In the genomic region with DNA sequence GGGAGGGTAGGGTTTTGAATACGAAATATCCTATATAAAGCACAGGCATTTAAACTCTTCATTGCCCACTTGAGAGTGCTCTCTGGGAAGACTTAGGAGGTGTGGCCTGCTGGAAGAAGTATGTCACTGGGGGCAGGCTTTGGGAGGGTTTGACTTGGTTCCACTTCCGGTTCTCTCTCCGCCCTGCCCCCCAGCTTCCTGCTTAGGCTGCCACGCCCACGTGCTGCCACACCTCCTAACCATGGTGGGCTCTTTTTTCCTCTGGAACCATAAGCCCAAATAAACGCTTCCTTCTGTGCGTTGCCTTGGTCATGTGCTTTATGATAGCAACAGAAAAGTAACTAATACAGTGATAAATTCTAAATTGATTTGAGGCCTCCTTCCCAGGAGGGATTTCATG, we compare ENCODE assay signal across 19 mouse cellular contexts. TPM values are rescaled to one million over a fixed set of nuclear protein-coding genes. Genes with fewer than 3 reads are reported as not detected.
DNase-seq lines count a peak whose midpoint lies in the region; ATAC-seq and TF ChIP-seq lines count a peak whose summit lies in the region.
"Had no signal": no experiment of that assay in that cellular context is flagged by ENCODE, and none has a peak within 500 bp of the region (broad histone marks: within the 10 kb centered on the region; RNA-seq: fewer than 3 reads in every experiment).

No protein-coding gene starts in this region.

- peak overlapping the region; percentile 77 for H3K27ac ChIP-seq in heart, adult 2 months
- H3K27ac ChIP-seq in midbrain, embryonic 11.5 days (ENCODE audit: low read depth, low read length), result no peak overlapping the region
- no peak overlapping the region for H3K27ac ChIP-seq in midbrain, embryonic 13.5 days
- no peak overlapping the region for H3K27ac ChIP-seq in MEL (ENCODE audit: control insufficient read depth, low read depth, low read length)
- H3K27ac ChIP-seq: kidney, postnatal 0 days; limb, embryonic 15.5 days; midbrain, embryonic 15.5 days; stomach, postnatal 0 days had no signal

- no peak for TF ChIP-seq CTCF in heart, adult 2 months (IDR thresholded peaks at IDR 0.05)
- no peak for TF ChIP-seq CTCF in MEL (IDR thresholded peaks at IDR 0.05 in 2 of 3, conservative IDR thresholded peaks at IDR 0.05 in 1 of 3; ENCODE audit: control insufficient read depth in 1 of 3, insufficient read depth in 1 of 3, low read depth in 2 of 3, low read length in 3 of 3, poor library complexity in 1 of 3, severe bottlenecking in 1 of 3)

- TF ChIP-seq POLR2A in heart, adult 2 months (IDR thresholded peaks at IDR 0.05; ENCODE audit: insufficient read depth, low read depth, low read length), result no peak
- no peak for TF ChIP-seq POLR2A in MEL (IDR thresholded peaks at IDR 0.05; ENCODE audit: control insufficient read depth in 1 of 2, insufficient read depth in 1 of 2, low read depth in 1 of 2, low read length in 2 of 2, poor library complexity in 1 of 2)

- DNase-seq in heart, adult 2 months, result peak; percentile 33 to 35
- DNase-seq in heart, adult 8-10 months (ENCODE audit: low spot score), result no peak
- DNase-seq in midbrain, embryonic 11.5 days (ENCODE audit: low spot score, missing footprints), result peak; percentile 31
- peak; percentile 92 for DNase-seq in MEL (ENCODE audit: low read depth, low spot score)
- DNase-seq in right cerebral cortex, adult 18-20 months, result no peak
- DNase-seq in right cerebral cortex, postnatal 10 days (ENCODE audit: low spot score in 2 of 2), result no peak
- DNase-seq: adrenal gland, postnatal 14 days; cerebellum, postnatal 36 days; gastrocnemius, postnatal 14 days; heart, postnatal 36 days; layer of hippocampus, adult 9-11 months; lung, postnatal 14 days had no signal

- TF ChIP-seq EP300 in heart, adult 2 months (IDR thresholded peaks at IDR 0.05; ENCODE audit: insufficient read depth, low read depth, low read length), result no peak
- TF ChIP-seq EP300 in MEL (IDR thresholded peaks at IDR 0.05; ENCODE audit: low read depth in 1 of 2, low read length in 2 of 2), result no peak

- 67% methylated on average over 7 of the region's 7 CpGs for WGBS in heart, adult 2 months
- 87% methylated on average over 7 of the region's 7 CpGs for WGBS in midbrain, embryonic 11.5 days
- 85% methylated on average over 7 of the region's 7 CpGs for WGBS in midbrain, embryonic 13.5 days

- peaks cover 13% of the 10 kb centered on the region for H3K4me1 ChIP-seq in heart, adult 2 months (ENCODE audit: control insufficient read depth, insufficient read depth, low read length)
- H3K4me1 ChIP-seq in midbrain, embryonic 11.5 days (ENCODE audit: control insufficient read depth, insufficient read depth, low read length), result no peaks in the 10 kb centered on the region
- no peaks in the 10 kb centered on the region for H3K4me1 ChIP-seq in midbrain, embryonic 13.5 days (replicated peaks)
- peaks cover 9 to 41% of the 10 kb centered on the region in 2 experiments for H3K4me1 ChIP-seq in MEL (ENCODE audit: control insufficient read depth in 1 of 2, insufficient read depth in 2 of 2, low read length in 2 of 2)
- H3K4me1 ChIP-seq: limb, embryonic 15.5 days had no signal

- intact Hi-C loops in heart, adult 2 months (cut with DNase I), result loop anchor here (2.0 to 10.0 kb wide), 3 partner anchors 57 to 533 kb away; no protein-coding TSS in a partner anchor

- H3K4me2 ChIP-seq in midbrain, embryonic 11.5 days, result no peak overlapping the region
- no peak overlapping the region for H3K4me2 ChIP-seq in midbrain, embryonic 13.5 days (replicated peaks)
- H3K4me2 ChIP-seq: limb, embryonic 15.5 days; midbrain, embryonic 15.5 days had no signal

- ATAC-seq in midbrain, embryonic 11.5 days (ENCODE audit: low FRiP score), result no peak
- no peak for ATAC-seq in midbrain, embryonic 13.5 days
- ATAC-seq in megakaryocyte progenitor cell, adult 5-6 weeks (replicated peaks; ENCODE audit: poor library complexity), result 0 out of 2 replicates have a peak, but pooled peaks have one; percentile 18
- ATAC-seq: forebrain, embryonic 16.5 days; midbrain, embryonic 15.5 days had no signal

- TF ChIP-seq RAD21 in MEL (IDR thresholded peaks at IDR 0.05; ENCODE audit: low read depth, low read length), result no peak

- no peak overlapping the region for H3K9ac ChIP-seq in heart, adult 2 months (ENCODE audit: low read depth, low read length)
- no peak overlapping the region for H3K9ac ChIP-seq in midbrain, embryonic 11.5 days (ENCODE audit: low read length)
- no peak overlapping the region for H3K9ac ChIP-seq in midbrain, embryonic 13.5 days (replicated peaks)
- no peak overlapping the region for H3K9ac ChIP-seq in MEL (ENCODE audit: control insufficient read depth, low read depth, low read length, poor library complexity, severe bottlenecking)
- H3K9ac ChIP-seq: limb, embryonic 15.5 days; midbrain, embryonic 15.5 days had no signal

- no peaks in the 10 kb centered on the region for H3K79me2 ChIP-seq in heart, adult 2 months (replicated peaks; ENCODE audit: control insufficient read depth, insufficient read depth, low read length)
- no peaks in the 10 kb centered on the region for H3K79me2 ChIP-seq in MEL (ENCODE audit: control insufficient read depth, insufficient read depth, low read length, poor library complexity)

- no peaks in the 10 kb centered on the region for H3K9me3 ChIP-seq in midbrain, embryonic 11.5 days (ENCODE audit: control insufficient read depth, low read length)
- H3K9me3 ChIP-seq in midbrain, embryonic 13.5 days, result no peaks in the 10 kb centered on the region
- H3K9me3 ChIP-seq in MEL (replicated peaks; ENCODE audit: insufficient read depth, low read length), result no peaks in the 10 kb centered on the region
- H3K9me3 ChIP-seq: limb, embryonic 15.5 days; midbrain, embryonic 15.5 days had no signal

- H3K36me3 ChIP-seq in heart, adult 2 months (ENCODE audit: control insufficient read depth, insufficient read depth, low read length), result no peaks in the 10 kb centered on the region; the same call in 1 of the 2 replicates
- H3K36me3 ChIP-seq in midbrain, embryonic 11.5 days (ENCODE audit: control insufficient read depth, insufficient read depth, low read length), result no peaks in the 10 kb centered on the region
- H3K36me3 ChIP-seq in midbrain, embryonic 13.5 days, result no peaks in the 10 kb centered on the region
- peaks cover 0 to 34% of the 10 kb centered on the region in 2 experiments; a peak in 2 of 4 replicates for H3K36me3 ChIP-seq in MEL (ENCODE audit: control insufficient read depth in 1 of 2, insufficient read depth in 2 of 2, low read length in 2 of 2)
- H3K36me3 ChIP-seq: limb, embryonic 15.5 days; midbrain, embryonic 15.5 days had no signal

- no peak overlapping the region for H3K4me3 ChIP-seq in heart, adult 2 months
- H3K4me3 ChIP-seq in midbrain, embryonic 11.5 days (ENCODE audit: low read depth, low read length), result no peak overlapping the region
- H3K4me3 ChIP-seq in midbrain, embryonic 13.5 days (replicated peaks), result no peak overlapping the region
- no peak overlapping the region for H3K4me3 ChIP-seq in MEL (ENCODE audit: control insufficient read depth in 1 of 2, insufficient read depth in 1 of 2, low read depth in 2 of 2, low read length in 2 of 2)
- H3K4me3 ChIP-seq: limb, embryonic 15.5 days; midbrain, embryonic 15.5 days had no signal

- no peaks in the 10 kb centered on the region for H3K27me3 ChIP-seq in heart, adult 2 months (ENCODE audit: control insufficient read depth, insufficient read depth, low read length)
- no peaks in the 10 kb centered on the region for H3K27me3 ChIP-seq in midbrain, embryonic 11.5 days (ENCODE audit: control insufficient read depth, insufficient read depth, low read length)
- no peaks in the 10 kb centered on the region for H3K27me3 ChIP-seq in midbrain, embryonic 13.5 days
- H3K27me3 ChIP-seq in MEL (ENCODE audit: control insufficient read depth in 1 of 2, insufficient read depth in 2 of 2, low read length in 2 of 2), result no peaks in the 10 kb centered on the region
- H3K27me3 ChIP-seq: limb, embryonic 15.5 days; midbrain, embryonic 15.5 days had no signal

TF ChIP-seq in MEL, 35 proteins besides CTCF, POLR2A, EP300 and RAD21 (continues in another document):
- TF ChIP-seq CHD2 (IDR thresholded peaks at IDR 0.05; ENCODE audit: low read length) (no peak), KAT2A (conservative IDR thresholded peaks at IDR 0.05; ENCODE audit: low read depth, low read length) (no peak), ELF1 (IDR thresholded peaks at IDR 0.05; ENCODE audit: low read depth, low read length) (no peak), ETS1 (IDR thresholded peaks at IDR 0.05; ENCODE audit: low read depth, low read length) (no peak), POLR2AphosphoS2 (IDR thresholded peaks at IDR 0.05; ENCODE audit: low read length) (no peak), E2F4 (IDR thresholded peaks at IDR 0.05; ENCODE audit: borderline replicate concordance, low read depth, low read length) (no peak), NRF1 (IDR thresholded peaks at IDR 0.05; ENCODE audit: insufficient read depth, low read depth, low read length, poor library complexity, severe bottlenecking) (no peak), USF1 (IDR thresholded peaks at IDR 0.05; ENCODE audit: low read depth, low read length) (no peak), TCF12 (IDR thresholded peaks at IDR 0.05; ENCODE audit: low read depth, low read length) (no peak), ZC3H11A (IDR thresholded peaks at IDR 0.05; ENCODE audit: low read depth, low read length) (no peak), UBTF (IDR thresholded peaks at IDR 0.05; ENCODE audit: borderline replicate concordance, insufficient read depth, low read depth, low read length) (no peak), MAZ (IDR thresholded peaks at IDR 0.05; ENCODE audit: low read depth, low read length) (no peak), MYB (IDR thresholded peaks at IDR 0.05; ENCODE audit: low read depth, low read length) (no peak), TBP (IDR thresholded peaks at IDR 0.05; ENCODE audit: low read depth, low read length) (no peak), MYC (IDR thresholded peaks at IDR 0.05; ENCODE audit: low read depth, low read length) (no peak), SMC3 (IDR thresholded peaks at IDR 0.05; ENCODE audit: low read depth, low read length) (no peak), ZNF384 (IDR thresholded peaks at IDR 0.05; ENCODE audit: low read depth, low read length) (no peak), MEF2A (IDR thresholded peaks at IDR 0.05; ENCODE audit: extremely low read depth, insufficient replicate concordance, low read depth, low read length, poor library complexity, severe bottlenecking) (no peak)

RNA-seq across cellular contexts. Expression of a gene that starts 16.5 kb away (rescaled TPM):
- total RNA-seq in heart, adult 2 months (2021), result 10 to 100 TPM; 16.9 to 20.6 TPM
- polyA plus RNA-seq in heart, adult 2 months (2012; rRNA removed), result 9.2 and 15.0 TPM in 2 replicates
- 10 to 100 TPM; 17.2 to 19.8 (median 18.8) TPM for total RNA-seq in heart, adult 8-10 months (2022)
- 10.8 and 11.8 TPM in 2 replicates for polyA plus RNA-seq in midbrain, embryonic 11.5 days (2014; fragmentation: Nextera tagmentation; extraction: Ambion mirVana)
- 11.9 and 13.0 TPM in 2 replicates for polyA plus RNA-seq in midbrain, embryonic 13.5 days (2015; fragmentation: Nextera tagmentation; extraction: Ambion mirVana)
- 41.0 and 43.8 TPM in 2 replicates for total RNA-seq in MEL (2012; rRNA removed)
- polyA plus RNA-seq in MEL (2012; ENCODE audit: insufficient read depth in 1 of 2, insufficient read length in 2 of 2, low read depth in 1 of 2, low replicate concordance in 2 of 2, missing spikeins in 1 of 2), result 10 to 100 TPM; 54.2 to 77.2 TPM
- total RNA-seq in megakaryocyte progenitor cell, adult 5-6 weeks (2015), result 14.1 and 19.0 TPM in 2 replicates
- total RNA-seq in megakaryocyte progenitor cell, adult 5-6 weeks (2017), result 20.5 and 21.6 TPM in 2 replicates

Comparison
In these comparisons a context has a peak if more than half of its experiments do, and no peak if none do; other contexts are left out.
1. DNase-seq: peak in heart, adult 2 months (2 of 2), midbrain, embryonic 11.5 days (single experiment) and MEL (single experiment); none in heart, adult 8-10 months (single experiment), right cerebral cortex, adult 18-20 months (single experiment) and right cerebral cortex, postnatal 10 days (0 of 2).